Mouse (Mus musculus): ENCODE data around the gene Zc3h7a.

Gene Zc3h7a

DNA sequence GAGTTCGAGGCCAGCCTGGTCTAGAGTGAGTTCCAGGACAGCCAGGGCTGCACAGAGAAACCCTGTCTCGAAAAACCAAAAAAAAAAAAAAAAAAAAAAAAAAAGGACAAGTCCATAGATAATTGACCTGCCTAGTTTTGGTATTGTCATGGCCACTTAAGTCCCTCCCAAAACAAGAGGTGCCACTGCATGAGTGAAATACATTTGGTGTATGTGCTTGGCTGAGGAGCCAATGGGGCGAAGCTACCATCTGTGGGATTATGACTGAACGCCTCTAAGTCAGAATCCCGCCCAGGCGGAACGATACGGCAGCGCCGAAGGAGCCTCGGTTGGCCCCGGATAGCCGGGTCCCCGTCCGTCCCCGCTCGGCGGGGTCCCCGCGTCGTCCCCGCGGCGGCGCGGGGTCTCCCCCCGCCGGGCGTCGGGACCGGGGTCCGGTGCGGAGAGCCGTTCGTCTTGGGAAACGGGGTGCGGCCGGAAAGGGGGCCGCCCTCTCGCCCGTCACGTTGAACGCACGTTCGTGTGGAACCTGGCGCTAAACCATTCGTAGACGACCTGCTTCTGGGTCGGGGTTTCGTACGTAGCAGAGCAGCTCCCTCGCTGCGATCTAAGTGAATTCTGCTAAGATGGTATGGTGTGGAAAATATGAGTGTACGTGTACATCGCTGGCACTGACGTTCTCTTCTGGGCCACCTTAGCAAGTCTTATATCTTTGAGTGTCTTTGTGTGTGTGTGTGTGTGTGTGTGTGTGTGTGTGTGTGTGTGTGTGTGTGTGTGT, 32.3 kb downstream of the Zc3h7a start:
- DNase-seq (ENCODE audit: low spot score in 2 of 2) = peak; percentile 100

DNA sequence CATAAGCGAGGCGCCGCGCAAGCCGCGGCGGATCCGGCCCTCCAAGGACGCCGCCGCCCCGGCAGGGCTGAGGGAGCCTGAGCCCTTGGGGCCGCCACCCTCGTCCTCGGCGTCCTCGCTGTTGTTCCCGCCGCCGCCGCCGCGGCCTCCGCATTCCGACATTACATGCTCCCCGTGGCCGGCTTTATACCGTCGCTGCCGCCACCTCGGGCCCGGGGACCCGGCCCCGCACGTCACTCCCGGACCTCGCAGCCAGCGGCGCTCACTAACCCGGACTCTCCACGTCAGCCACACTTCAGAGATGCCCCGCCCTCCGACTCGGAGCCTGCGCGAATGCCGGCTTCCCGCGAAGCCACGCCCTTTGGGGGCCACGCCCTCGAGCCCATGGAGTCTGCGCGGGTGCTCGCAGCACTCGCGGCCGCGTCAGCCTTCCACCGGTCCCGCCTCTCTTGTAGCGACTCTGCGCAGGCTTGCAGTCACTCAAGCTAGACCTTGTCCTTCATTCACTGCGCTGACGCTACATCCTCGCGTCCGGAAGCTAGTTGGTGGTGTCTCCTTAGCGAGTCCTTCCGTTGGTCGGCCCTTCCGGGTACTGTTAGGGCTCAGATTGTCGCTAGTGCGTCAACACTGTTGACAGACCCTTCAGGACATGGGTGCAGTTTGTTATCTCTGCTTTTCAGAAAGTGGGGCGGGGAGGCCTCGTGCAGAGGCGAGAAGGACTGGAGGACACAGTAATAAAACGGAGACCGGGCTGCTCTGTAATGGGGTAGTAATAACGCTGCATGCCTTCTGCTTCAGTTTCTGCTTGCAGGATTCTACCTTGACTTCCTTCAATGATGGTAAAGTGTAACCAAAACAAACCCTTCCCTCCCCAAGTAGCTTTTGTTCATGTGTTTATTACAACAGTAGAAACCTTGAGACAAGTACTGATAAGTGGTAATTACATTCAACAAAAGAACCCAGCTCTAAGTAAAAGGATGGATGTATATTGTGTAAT, 41.5 kb downstream of the Zc3h7a start, which contains the start of gene Txndc11:
Txndc11 (minus strand) TSS at position 303 of the 997 bp plus-strand sequence.
- DNase-seq (ENCODE audit: low spot score in 2 of 2) = peak; percentile 99

DNA sequence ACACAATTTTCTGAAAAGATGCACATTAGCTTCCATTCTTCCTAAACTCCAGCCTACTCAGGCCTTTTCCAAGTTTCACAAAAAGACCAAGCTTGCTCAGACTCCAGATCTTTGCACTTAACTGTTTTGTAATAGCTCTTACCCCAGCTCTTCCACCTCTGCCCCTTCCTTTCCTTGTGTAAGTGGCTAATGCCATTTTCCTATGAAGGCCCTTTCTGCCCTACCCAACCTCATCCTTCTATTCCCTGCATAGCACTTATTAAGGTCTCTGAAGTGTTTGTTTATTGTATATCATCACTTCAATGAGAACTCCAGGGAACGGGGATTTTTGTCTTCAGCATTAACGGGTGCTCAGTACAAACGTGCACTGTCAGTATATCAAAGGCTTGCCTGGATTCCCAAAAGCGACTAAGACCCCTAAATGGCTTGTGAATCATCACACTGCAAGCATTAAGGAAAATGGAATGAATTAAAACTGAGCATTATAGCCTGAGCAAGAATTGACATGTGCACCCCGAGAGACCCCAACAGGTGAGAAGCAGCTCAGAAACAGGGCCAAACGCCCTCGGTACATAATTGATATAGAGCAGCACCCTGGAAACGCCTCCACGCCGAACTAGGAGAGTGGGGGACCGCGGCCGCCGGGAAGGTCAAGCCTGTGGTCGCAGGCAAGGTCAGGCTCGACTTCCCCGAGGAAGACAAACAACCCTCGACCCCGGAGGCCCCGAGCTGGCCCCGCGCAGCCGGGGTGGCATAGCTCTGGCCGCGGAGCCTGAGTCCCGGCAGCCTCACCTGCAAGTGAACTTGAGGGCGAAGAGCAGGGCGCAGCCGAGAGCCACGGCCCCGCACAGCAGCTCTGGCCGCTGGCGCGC, 42.5 kb downstream of the Zc3h7a start:
- DNase-seq (ENCODE audit: low spot score in 2 of 2) = no peak

DNA sequence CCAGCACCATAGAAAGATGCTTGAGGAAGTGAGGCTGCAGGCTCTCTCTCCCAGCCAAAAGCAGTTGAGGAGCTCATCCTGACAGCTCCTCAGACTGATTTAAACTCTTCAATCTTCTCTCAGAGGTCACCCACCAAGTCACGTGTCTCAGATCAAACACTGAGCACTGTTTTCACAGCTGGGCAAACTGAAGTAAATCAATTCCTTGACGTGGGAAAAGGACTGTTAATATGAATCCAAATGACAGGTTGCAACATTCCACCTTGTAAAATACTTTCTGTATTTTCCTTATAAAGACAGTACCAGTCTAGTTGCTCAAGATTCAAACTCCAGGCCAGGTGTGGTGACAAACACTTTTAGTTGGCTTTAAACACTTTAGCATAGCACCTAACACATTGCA, 43.4 kb downstream of the Zc3h7a start:
- no peak for DNase-seq (ENCODE audit: low spot score in 2 of 2)

DNA sequence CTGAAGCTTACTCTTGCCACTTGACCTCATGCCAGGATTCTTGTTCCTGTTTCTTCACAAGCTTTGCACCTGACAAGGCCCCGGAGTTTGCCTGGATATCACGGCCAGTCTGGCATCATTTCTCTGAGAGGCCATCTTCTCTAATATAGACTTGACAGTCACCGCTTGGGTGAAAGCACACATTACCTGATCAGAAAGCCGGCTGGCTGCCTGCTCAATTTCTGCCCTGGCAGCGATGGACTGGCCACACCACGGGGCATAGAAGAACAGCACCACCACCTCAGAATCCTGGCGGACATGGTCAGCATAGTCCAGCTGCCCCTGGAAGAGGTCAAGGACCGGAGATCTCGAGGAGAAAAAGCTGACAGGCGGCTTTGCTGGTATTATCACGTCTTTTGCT, 47.9 kb downstream of the Zc3h7a start:
- no peak for DNase-seq (ENCODE audit: low spot score in 2 of 2)

DNA sequence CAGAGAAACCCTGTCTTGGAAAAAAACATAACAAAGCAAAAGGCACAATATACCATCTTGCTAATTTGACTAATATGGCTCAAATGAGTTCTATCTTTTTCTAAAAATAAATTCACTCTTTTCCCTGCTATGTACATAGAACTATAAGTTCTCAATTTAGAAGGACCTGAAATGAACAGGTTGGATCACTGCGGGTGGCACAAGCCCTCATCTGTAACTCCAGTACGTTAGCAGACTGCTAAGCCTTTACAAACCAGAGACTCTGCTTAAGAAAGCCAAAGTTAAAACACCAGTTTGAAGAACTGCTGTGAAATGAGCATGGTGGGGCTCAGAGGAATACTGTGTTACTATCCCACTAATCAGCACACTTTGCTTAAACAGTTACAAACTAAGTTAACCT, 50.8 kb downstream of the Zc3h7a start:
- no peak for DNase-seq (ENCODE audit: low spot score in 2 of 2)

DNA sequence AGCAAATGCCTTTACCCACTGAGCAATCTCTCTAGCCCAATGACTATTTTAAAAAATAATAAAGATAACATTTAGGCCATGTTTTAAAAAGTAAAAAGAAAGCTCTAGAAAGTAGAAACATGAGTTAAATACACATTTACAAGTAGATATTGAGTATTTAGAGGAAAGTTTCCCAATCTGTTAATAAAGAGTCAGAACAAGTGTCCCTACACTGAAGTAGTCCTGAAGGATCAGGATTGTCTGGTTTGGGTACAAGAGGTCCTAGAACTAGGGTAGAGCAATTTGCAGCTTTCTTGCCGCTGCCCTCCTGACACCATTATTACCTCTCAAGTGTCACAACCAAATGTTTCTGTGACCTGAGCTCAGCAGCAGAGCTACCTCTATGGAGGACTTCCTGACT, 52.1 kb downstream of the Zc3h7a start:
- DNase-seq (ENCODE audit: low spot score in 2 of 2) = no peak

DNA sequence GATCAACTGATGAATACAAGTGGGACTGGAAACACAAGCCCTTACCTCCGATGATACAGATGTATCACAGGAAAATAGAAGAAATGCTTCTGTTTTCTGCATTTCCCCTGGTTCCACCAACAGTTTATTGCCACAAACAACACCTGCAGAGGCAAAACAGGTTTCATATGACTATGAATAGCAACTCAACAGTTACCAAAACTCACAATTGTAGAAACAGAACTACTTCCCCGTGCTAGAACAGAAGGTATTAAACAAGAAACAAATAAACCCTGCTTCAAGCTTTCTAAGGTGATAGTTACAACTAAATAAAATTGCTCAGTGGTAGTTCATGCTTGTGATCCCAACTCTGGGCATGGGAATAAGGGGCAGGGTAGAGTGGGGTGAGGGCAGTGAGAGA, 53.6 kb downstream of the Zc3h7a start:
- no peak for DNase-seq (ENCODE audit: low spot score in 2 of 2)

DNA sequence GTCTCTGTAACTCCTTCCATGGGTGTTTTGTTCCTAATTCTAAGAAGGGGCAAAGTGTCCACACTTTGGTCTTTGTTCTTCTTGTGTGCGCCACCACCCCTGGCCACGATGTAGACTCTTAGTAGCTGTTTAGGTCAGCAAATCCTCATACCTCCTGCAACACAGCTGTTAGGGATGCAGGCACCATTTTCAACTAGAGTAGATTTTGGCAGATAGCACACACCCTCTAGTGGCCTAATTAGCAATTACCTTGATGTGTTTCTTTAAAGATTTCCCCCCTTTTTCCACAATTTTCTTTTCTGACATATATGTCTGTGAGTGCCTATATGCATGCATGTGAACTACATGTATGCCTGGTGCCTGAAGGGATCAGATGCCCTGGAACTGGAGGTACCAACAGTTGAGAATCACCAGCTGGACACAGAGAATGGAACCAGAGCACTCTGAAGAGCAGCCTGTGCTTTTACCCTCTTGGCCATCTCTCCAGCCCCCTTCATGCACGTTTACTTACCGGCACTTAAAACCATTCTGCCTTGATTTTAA, 66.9 kb downstream of the Zc3h7a start:
- no peak for DNase-seq (ENCODE audit: low spot score in 2 of 2)

DNA sequence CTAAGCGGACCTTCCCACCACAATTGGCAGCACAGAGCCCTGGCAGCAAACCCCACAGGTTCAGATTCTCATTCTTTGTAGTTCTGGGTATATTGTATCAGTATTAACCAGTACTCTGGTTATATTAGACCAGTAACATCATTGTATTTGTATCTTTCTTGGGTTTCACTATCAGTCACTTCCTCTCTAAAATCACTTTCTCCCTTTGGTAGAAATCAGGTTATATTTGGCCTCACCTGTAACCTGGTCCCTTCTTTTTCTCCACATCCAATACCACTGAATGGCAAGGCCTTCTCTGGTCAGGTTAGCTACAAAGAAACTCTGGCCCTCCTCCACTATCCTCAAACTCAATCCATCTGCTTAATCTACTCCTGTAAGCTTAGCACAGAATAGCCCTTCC, 71.3 kb downstream of the Zc3h7a start:
- no peak for DNase-seq (ENCODE audit: low spot score in 2 of 2)

DNA sequence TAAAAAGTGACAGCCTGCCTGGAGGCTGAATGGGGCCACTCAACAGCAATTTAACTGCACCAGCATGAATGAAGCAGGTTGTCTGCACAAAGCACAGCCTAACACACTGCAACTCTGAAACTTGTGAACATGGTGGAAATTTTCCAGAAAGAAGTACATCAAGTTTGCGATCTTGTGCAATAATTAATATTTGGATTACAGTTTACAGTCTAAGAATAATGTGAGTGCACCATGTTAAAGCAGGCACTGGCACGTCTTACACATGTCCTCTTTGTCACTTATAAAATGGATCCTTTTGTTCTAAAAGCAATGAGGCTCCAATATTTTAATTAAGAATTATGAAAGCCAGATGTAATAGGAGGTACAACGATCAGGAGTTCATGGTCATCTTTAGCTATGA, 78.9 kb downstream of the Zc3h7a start:
- DNase-seq (ENCODE audit: low spot score in 2 of 2) = no peak

DNA sequence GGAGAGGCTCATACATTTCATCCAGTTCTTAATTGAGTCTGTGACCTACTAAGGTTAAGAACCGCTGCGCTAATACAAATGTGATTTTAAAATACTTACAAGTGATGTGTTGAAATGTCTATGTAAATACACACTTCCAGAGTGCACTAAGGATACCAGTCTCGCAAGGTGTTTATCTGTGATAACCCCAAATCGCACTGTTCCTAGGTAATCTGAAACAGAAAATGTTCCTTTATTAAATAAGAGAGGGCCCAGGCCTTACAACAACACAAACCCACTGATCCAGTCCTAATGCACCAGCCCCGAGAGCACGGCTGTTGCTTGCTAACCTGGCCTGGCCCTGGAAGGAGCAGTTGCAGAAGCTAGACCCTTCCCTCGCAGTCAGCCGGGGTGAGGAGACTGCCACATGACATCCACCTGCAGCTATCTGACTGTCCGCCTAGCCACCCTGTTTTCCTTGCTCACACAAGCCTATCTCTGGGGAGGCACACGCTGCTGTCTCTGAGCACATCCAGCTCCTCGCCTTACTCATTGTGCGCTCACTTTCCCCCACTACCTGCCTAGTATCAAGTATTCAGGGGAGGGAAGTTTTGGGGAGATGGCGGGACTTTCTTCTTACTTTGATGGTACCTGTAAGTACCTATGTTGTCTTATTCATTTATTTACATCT, 82.3 kb downstream of the Zc3h7a start:
- no peak for DNase-seq (ENCODE audit: low spot score in 2 of 2)

DNA sequence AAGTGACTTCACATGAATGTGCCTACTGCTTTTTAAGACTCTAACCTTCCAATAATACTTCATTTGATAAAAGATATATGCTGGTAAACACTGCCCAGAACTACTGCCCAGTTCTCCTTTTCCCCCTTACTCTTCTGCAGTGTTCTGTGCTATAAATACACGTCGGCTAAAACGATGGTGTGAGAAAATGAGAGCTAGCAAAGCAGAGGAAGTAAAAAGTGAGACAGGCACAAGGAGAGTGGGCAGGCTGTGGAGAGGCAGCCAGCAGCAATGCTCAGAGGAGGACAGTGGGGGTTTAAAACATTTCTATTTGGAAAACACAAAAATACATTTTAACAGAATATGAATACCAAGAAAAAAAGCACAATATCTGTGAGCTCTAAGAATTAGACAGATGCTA, 83.7 kb downstream of the Zc3h7a start:
- DNase-seq (ENCODE audit: low spot score in 2 of 2) = no peak

DNA sequence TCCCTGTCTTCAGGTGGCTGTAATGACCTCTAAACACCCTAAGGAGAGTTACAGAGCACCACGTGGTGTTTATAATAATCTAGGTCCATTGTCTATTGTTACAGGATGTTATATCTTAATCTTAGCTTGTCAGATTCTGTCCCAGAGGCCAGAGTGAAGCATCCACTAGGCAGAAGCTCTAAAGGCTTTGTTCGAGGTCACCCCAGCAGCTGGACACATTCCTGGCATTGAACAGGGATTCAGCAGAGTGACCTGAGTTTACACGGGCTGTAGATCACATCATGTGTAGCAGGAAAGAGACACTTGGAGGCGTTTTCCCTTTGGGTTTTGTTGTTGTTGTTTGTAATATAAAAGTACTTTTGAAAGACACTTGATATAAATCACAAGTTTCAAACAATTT, 84.1 kb downstream of the Zc3h7a start:
- DNase-seq (ENCODE audit: low spot score in 2 of 2) = no peak

DNA sequence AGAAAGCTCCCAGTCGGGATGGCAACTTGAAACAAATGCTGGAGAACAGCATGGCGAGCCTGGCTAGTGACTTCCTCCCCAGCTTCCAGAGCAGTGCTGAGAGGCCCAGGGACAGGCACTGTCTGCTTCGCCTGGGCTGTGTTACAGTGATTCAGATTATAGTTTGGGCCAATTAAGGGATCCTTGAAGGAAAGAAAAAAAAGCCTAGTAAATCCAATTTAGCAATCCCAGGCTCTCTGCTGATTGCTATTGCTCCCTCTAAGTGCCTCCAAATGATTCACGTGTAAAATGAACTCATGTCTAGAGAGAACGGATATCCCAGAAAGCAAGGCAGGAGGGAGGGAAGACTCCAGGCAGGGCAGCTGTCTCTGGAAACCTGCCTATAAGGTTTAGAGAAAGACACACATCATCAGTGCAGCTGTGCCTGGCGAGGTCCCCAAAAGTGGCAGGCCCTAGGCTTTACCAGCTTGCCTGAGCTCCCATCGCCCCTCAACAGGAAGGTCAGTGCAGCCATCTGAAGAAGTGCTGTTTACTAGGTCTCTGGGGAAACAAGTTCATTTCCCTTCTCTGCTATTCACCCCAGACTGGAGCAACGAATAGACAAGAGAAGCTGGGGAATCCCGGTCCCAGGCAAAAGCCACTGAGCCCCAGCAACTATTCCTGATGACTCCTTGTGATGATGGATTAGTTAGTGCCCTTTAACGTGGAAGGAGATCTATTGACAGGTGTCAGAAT, 85.2 kb downstream of the Zc3h7a start:
- DNase-seq (ENCODE audit: low spot score in 2 of 2) = no peak

DNA sequence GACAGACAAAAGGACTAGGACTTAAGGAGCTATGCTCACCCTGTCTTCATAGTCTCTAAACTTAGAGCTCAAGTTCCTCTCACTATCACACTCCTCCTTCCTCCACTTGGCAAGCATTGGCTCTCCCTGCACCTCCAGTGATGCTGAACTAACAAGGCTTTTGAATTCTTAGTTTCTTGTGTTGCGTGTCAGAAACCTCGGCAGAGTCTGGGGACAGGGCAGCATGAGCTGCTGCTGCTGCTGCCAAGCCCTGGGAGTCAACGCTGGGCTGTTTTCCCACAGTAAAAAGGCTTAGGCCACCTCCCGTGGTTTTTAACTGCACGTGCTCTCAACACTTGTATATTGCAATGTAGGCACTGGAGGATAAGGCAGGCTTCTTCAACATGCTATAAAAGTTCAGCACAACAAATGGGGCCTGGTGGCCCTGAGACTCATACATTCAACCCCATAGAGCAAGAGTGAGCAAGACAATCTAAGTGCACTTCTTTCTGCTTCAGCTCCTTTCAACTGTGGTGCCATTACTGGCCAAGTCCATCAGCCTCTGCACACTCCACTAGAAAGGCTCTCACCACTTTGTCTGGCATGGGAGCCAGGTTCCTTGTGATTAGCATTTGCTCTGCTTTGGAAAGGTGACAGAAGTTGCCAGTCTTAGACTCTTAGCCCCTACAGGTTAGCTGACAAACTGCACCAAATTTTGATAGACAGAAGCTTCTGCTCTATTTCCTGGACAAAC, 89.2 kb downstream of the Zc3h7a start:
- DNase-seq (ENCODE audit: low spot score in 2 of 2) = no peak
